Mouse (Mus musculus) MN1 (cell line): ENCODE data around the gene Herc1.
"Not testable (repeated sequence)": the region's sequence is repeated elsewhere in the genome, so short reads cannot be mapped to it uniquely, and the experiment has no call there.

Experiments used
- DNase-seq: peaks from one replicate; pipeline ENCODE4 v3.0.0-alpha.2; 2016; ENCODE audit warnings: low spot score

The Herc1 gene

GRCm38 (mm10) chr9:66349144-66349859 is 948 bp upstream of the Herc1 start:
- peak; percentile 13 for DNase-seq

DNA sequence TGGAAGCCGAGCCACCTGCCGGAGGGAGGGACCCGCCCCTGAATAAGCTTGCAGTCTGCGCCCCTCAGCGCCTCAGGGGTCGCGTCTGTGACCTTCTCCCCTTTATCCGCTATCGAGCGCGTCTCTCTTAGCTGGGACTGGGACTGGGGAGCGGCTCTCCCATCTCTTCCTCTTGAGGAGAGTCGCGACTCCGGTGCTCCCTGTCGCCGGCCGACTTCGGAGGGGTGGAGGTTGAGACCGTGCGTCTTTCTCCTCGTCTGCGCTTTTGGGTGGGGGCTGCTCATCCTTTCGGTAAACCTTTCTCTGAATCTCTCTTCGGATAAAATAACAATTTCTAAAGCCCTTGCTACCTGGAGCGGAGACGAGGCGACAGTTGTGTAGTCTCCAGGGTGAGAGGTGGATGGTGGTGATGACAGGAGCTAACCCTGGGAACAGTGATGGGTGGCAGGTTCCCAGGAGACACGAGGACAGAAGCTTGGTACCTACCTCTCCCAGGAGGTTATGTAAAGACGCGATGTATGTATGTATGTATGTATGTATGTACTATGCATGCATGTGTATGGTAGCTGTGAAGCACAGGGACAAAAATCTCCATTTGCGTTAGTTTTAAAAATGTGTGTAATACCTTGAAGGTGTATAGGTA is 659 bp downstream of the Herc1 start:
- peak; percentile 23 for DNase-seq

GRCm38 (mm10) chr9:66352704-66353103 is 2.5 kb downstream of the Herc1 start:
- DNase-seq = no peak

- no peak for DNase-seq
These were observed 8.9 kb downstream of the Herc1 start for GRCm38 (mm10) chr9:66359135-66359534.

GRCm38 (mm10) chr9:66360143-66360690 is 10.0 kb downstream of the Herc1 start:
- DNase-seq = no peak

GRCm38 (mm10) chr9:66368890-66369433 is 18.7 kb downstream of the Herc1 start:
- DNase-seq = no peak

- DNase-seq = no peak
These were observed 20.1 kb downstream of the Herc1 start for GRCm38 (mm10) chr9:66370334-66370733.

- DNase-seq = no peak
These were observed 20.6 kb downstream of the Herc1 start for GRCm38 (mm10) chr9:66370847-66371246.

DNA sequence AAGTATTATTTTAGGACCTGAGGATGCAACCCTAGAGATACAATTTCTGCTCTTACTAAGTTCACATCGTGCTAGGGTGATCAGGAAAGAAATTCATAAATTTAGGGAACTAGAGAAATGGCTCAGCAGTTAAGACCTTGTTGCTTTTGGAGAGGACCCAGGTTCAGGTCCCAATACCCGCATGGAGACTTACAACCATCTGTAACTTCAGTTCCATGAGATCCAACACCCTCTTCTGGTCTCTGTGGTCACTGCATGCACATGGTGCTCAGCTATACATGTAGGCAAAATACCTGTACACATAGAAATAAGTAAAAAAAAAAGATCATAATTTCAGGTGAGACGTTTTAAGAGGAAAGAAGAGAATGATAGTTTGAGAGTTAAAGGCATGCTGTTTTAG is 23.2 kb downstream of the Herc1 start:
- no peak for DNase-seq

DNA sequence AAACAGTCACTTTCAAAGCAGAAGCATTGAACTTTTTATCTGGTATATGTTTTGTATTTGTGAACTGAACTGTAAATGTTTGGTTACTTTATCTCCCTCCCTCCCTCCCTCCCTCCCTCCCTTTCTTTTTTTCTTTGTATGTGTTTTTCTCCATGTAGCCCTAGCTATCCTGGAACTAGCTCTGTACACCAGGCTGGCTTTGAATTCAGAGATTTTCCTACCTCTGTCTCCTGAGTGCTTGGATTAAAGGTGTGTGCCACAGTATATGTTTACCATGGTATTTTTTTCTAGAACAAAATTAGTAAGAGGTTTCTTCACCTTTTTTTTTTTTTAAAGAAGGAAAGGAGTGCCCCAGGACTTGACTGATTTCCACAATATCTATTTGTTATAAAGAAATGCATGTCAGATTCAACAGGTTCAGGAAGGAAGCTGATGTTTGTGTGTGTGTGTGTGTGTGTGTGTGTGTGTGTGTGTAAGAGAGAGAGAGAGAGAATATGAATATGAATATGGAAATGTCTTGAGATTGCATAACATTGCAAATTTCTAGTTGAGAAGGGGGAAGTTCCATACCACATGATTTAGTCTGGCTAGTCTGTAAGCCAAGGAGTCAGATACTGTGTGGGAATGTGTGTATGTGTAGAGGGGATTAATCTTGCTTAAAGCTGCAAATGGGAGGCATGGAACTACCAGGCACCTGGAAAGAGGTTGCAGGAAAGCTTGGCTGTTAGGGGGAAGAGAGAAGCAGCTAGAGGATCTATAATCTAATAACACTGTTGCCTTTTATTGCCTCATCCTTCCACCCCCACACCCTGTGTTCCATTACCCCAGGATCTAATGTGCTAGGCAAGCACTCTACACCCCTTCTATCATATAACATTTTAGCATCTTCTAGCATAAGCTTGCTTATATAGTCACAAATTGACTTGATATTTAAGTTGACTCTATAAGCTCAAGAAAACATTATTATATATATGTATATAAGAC is 24.5 kb downstream of the Herc1 start:
- peak; percentile 61 for DNase-seq

GRCm38 (mm10) chr9:66383417-66383816 is 33.2 kb downstream of the Herc1 start:
- no peak for DNase-seq

- not testable (repeated sequence) for DNase-seq
These were observed 40.1 kb downstream of the Herc1 start for GRCm38 (mm10) chr9:66390338-66390737.

DNA sequence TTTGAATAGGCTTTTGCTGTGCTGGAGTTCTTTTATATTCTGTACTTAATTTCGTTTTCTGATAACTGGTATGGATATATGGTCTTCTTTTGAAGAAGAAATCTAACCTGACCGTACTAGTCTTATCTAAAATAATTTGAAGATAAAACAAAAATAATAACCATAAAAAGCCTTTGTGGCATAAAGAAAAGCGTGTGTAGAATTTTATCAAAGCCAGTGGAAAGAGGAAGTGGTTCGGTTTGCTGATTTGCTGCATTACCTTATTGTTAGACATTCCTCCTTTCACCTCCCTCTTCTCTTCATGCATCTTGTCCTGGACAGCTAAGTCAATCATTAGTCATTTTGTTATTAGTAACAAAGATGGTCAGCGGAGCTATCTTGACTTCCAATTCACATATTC is 43.1 kb downstream of the Herc1 start:
- no peak for DNase-seq

DNA sequence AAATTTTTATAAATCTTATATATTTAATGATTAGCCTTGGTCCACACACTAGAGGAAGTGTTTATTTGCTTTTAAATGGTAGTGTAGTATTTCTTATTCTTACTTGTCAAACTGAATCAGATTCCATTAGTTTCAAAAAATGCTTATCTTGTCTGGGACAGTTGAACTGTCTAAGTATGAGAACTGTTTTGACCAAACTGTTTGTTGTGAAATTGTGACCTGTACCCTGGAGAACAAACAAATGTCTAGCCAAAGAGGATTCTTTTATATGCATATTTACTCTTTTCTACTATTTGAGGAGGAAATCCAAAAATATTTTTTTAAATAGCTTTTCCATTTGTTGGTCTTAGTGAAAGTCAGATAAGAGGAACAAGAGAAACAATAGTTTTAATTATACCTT is 73.2 kb downstream of the Herc1 start:
- no peak for DNase-seq

GRCm38 (mm10) chr9:66440007-66440406 is 89.8 kb downstream of the Herc1 start:
- no peak for DNase-seq

DNA sequence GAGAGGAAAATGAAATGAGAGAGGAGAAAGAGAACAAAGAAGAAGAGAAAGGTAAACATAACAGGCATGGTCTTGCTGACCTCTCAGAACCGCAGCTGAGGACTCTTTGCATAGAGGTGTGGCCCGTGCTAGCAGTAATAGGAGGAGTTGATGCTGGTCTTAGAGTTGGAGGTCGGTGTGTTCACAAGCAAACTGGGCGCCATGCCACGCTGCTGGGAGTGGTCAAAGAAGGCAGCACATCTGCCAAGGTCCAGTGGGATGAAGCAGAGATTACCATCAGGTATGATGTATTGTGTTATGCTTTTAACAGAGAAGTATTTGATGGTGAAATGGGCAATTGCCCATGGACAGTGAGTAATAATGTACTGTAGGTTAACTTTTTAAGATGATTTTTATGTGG is 98.0 kb downstream of the Herc1 start:
- DNase-seq = peak; percentile 53

- DNase-seq = peak; percentile 25
These were observed 114.8 kb downstream of the Herc1 start for GRCm38 (mm10) chr9:66465087-66465486.

GRCm38 (mm10) chr9:66477785-66478184 is 127.5 kb downstream of the Herc1 start:
- no peak for DNase-seq

GRCm38 (mm10) chr9:66483429-66483828 is 133.2 kb downstream of the Herc1 start:
- no peak for DNase-seq

GRCm38 (mm10) chr9:66488786-66489185 is 138.5 kb downstream of the Herc1 start:
- DNase-seq = no peak

DNA sequence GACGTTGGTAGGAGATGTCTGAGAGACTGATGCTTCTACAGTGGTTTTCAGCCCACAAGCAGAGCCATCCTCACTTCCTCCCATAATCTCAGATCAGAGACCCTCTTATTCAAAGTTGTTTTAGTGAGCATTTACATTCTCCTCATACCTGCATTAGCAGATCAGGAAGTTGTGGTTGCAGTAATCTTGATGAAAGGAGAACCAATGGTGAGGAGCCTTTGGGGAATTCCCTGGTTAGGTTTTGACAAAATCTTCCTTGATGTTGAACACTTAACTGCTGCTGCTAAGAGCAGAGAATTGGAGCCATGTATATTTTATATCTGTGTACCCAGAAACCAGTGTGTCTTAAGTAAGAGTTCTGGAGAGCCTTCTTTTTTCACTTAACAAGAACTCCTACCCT is 142.1 kb downstream of the Herc1 start:
- DNase-seq = no peak

DNA sequence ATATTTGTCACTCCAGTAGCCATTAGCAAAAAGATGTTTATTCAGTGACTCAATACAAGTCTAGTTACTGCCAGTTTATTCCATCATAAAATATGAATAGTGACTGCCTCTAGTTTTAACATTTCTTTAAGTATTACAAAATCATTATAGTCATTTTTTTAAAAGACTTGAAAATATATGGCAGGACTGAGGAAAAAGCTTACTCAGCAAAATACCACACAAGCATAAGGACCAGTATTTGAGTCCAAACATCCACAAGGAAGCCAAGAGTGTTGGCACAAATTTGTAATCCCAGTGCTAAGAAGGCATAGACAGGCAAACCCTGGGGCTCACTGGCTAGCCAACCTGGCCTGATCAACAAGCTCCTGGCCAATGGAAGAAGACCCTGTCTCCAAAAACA is 143.7 kb downstream of the Herc1 start:
- no peak for DNase-seq
